Mouse (Mus musculus) stomach, embryonic 15.5 days (tissue): ENCODE results near the gene Cdk14. TPM values are rescaled to one million over a fixed set of nuclear protein-coding genes. Genes with fewer than 3 reads are reported as not detected.

Source experiments
- ATAC-seq: fragments of 200-750 bp; cut with Nextera tagmentation; 2 replicates; pipeline ENCODE4 v1.8.0; 2017; ENCODE audit warnings: low read depth, moderate number of reproducible peaks, moderate TSS enrichment; ENCODE audit not compliant: insufficient read depth, low FRiP score
- H3K27ac ChIP-seq: fragments of 300-500 bp; sonication (generic); 2 replicates; pipeline ENCODE4 v1.5.1; 2015; ENCODE audit warnings: mild to moderate bottlenecking, inconsistent platforms
- H3K27me3 ChIP-seq: fragments of 300-500 bp; sonication (generic); replicated peaks from 2 replicates; pipeline ENCODE4 v1.6.1; 2015; ENCODE audit warnings: inconsistent platforms
- H3K36me3 ChIP-seq: fragments of 300-500 bp; sonication (generic); 2 replicates; pipeline ENCODE4 v1.6.1; 2015; ENCODE audit warnings: inconsistent platforms
- H3K4me1 ChIP-seq: fragments of 300-500 bp; sonication (generic); 2 replicates; pipeline ENCODE4 v1.6.1; 2015; ENCODE audit warnings: inconsistent platforms
- H3K4me2 ChIP-seq: fragments of 300-500 bp; sonication (generic); 2 replicates; pipeline ENCODE4 v1.6.1; 2015; ENCODE audit warnings: mild to moderate bottlenecking, inconsistent platforms
- H3K4me3 ChIP-seq: fragments of 300-500 bp; sonication (generic); replicated peaks from 2 replicates; pipeline ENCODE4 v1.5.1; 2015; ENCODE audit warnings: inconsistent platforms
- H3K9ac ChIP-seq: fragments of 300-500 bp; sonication (generic); 2 replicates; pipeline ENCODE4 v1.6.1; 2015; ENCODE audit warnings: inconsistent platforms
- H3K9me3 ChIP-seq: fragments of 300-500 bp; sonication (generic); 2 replicates; pipeline ENCODE4 v1.6.1; 2016; ENCODE audit warnings: inconsistent platforms
- WGBS: fragments of 180-500 bp; shearing (Covaris S2); methylation state at CpG from one replicate; pipeline ENCODE4 v1.1.7; 2015; 5-methylcytosine and 5-hydroxymethylcytosine counted together
- polyA plus RNA-seq: library from polyadenylated mRNA; unstranded; fragments of >200 nt; fragmentation: Nextera tagmentation; extraction: Ambion mirVana; gene quantifications from 2 replicates; pipeline ENCODE4 v1.2.1, GENCODE M21; 2015

The Cdk14 gene
- polyA plus RNA-seq, 1 experiment from 2014 or later, result 18.1 TPM

GRCm38 (mm10) chr5:5109017-5109416, 311.1 kb downstream of the Cdk14 start:
- 87% methylated on average over 3 of the region's 3 CpGs for WGBS
- no peak overlapping the region for H3K27ac ChIP-seq

GRCm38 (mm10) chr5:5096248-5096915, 323.7 kb downstream of the Cdk14 start:
- H3K9me3 ChIP-seq, result no peaks in the 10 kb centered on the region
- no peak overlapping the region for H3K4me2 ChIP-seq
- no peaks in the 10 kb centered on the region for H3K36me3 ChIP-seq
- H3K27ac ChIP-seq, result no peak overlapping the region
- H3K4me3 ChIP-seq, result no peak overlapping the region
- ATAC-seq, result no peak
- H3K4me1 ChIP-seq, result no peaks in the 10 kb centered on the region
- no peaks in the 10 kb centered on the region for H3K27me3 ChIP-seq
- H3K9ac ChIP-seq, result no peak overlapping the region
- WGBS, result 68% methylated on average over 3 of the region's 3 CpGs

More at GRCm38 (mm10) chr5:5109017-5109416, 311.1 kb downstream of the Cdk14 start:
- H3K9ac ChIP-seq, result no peak overlapping the region
- no peak overlapping the region for H3K4me3 ChIP-seq
- H3K4me2 ChIP-seq, result no peak overlapping the region
- ATAC-seq, result no peak
- no peaks in the 10 kb centered on the region for H3K27me3 ChIP-seq
- H3K9me3 ChIP-seq, result no peaks in the 10 kb centered on the region
- no peaks in the 10 kb centered on the region for H3K36me3 ChIP-seq
- no peaks in the 10 kb centered on the region for H3K4me1 ChIP-seq

GRCm38 (mm10) chr5:5092736-5093135, 327.4 kb downstream of the Cdk14 start:
- no peaks in the 10 kb centered on the region for H3K36me3 ChIP-seq
- H3K27ac ChIP-seq, result no peak overlapping the region
- no peaks in the 10 kb centered on the region for H3K4me1 ChIP-seq
- H3K4me2 ChIP-seq, result no peak overlapping the region
- H3K9me3 ChIP-seq, result no peaks in the 10 kb centered on the region
- H3K4me3 ChIP-seq, result no peak overlapping the region
- H3K9ac ChIP-seq, result no peak overlapping the region
- no peaks in the 10 kb centered on the region for H3K27me3 ChIP-seq
- no peak for ATAC-seq
- WGBS, result 90% methylated on average over 7 of the region's 7 CpGs

- Histone ChIP-seq H3K9ac (no peak overlapping the region), H3K9me3 (no peaks in the 10 kb centered on the region), H3K4me3 (no peak overlapping the region), H3K4me1 (no peaks in the 10 kb centered on the region), H3K36me3 (no peaks in the 10 kb centered on the region), H3K27me3 (no peaks in the 10 kb centered on the region), H3K4me2 (no peak overlapping the region), H3K27ac (no peak overlapping the region)
- 59% methylated on average over 1 of the region's 1 CpGs for WGBS
- no peak for ATAC-seq
Observed at GRCm38 (mm10) chr5:5071526-5071925, 348.6 kb downstream of the Cdk14 start.

- Histone ChIP-seq H3K9me3 (no peaks in the 10 kb centered on the region), H3K4me2 (no peak overlapping the region), H3K4me3 (no peak overlapping the region), H3K27me3 (no peaks in the 10 kb centered on the region), H3K9ac (no peak overlapping the region), H3K4me1 (no peaks in the 10 kb centered on the region), H3K27ac (no peak overlapping the region), H3K36me3 (no peaks in the 10 kb centered on the region)
- ATAC-seq, result no peak
- 83% methylated on average over 3 of the region's 3 CpGs for WGBS
Observed at GRCm38 (mm10) chr5:5064686-5065085, 355.4 kb downstream of the Cdk14 start.

GRCm38 (mm10) chr5:5056102-5056883, 363.8 kb downstream of the Cdk14 start:
- H3K4me1 ChIP-seq, result no peaks in the 10 kb centered on the region
- H3K4me3 ChIP-seq, result no peak overlapping the region
- H3K36me3 ChIP-seq, result no peaks in the 10 kb centered on the region
- no peaks in the 10 kb centered on the region for H3K9me3 ChIP-seq
- ATAC-seq, result no peak
- 61% methylated on average over 4 of the region's 4 CpGs for WGBS
- no peak overlapping the region for H3K9ac ChIP-seq
- H3K27ac ChIP-seq, result no peak overlapping the region
- no peaks in the 10 kb centered on the region for H3K27me3 ChIP-seq
- no peak overlapping the region for H3K4me2 ChIP-seq

GRCm38 (mm10) chr5:5055494-5055893, 364.6 kb downstream of the Cdk14 start:
- H3K4me1 ChIP-seq, result no peaks in the 10 kb centered on the region
- 29% methylated on average over 1 of the region's 1 CpGs for WGBS
- no peaks in the 10 kb centered on the region for H3K36me3 ChIP-seq
- H3K4me2 ChIP-seq, result no peak overlapping the region
- no peak overlapping the region for H3K27ac ChIP-seq
- no peak overlapping the region for H3K4me3 ChIP-seq
- H3K9me3 ChIP-seq, result no peaks in the 10 kb centered on the region
- H3K27me3 ChIP-seq, result no peaks in the 10 kb centered on the region
- no peak overlapping the region for H3K9ac ChIP-seq
- no peak for ATAC-seq

GRCm38 (mm10) chr5:5054270-5054669, 365.8 kb downstream of the Cdk14 start:
- Histone ChIP-seq H3K27ac (no peak overlapping the region), H3K27me3 (no peaks in the 10 kb centered on the region), H3K36me3 (no peaks in the 10 kb centered on the region), H3K4me3 (no peak overlapping the region), H3K4me2 (no peak overlapping the region), H3K9me3 (no peaks in the 10 kb centered on the region), H3K4me1 (no peaks in the 10 kb centered on the region), H3K9ac (no peak overlapping the region)
- no peak for ATAC-seq
- 51% methylated on average over 1 of the region's 1 CpGs for WGBS

- no peaks in the 10 kb centered on the region for H3K9me3 ChIP-seq
- no peaks in the 10 kb centered on the region for H3K4me1 ChIP-seq
- WGBS, result 76% methylated on average over 5 of the region's 5 CpGs
- H3K27me3 ChIP-seq, result no peaks in the 10 kb centered on the region
- no peak overlapping the region for H3K27ac ChIP-seq
- H3K4me2 ChIP-seq, result no peak overlapping the region
- ATAC-seq, result no peak
- H3K4me3 ChIP-seq, result no peak overlapping the region
- no peak overlapping the region for H3K9ac ChIP-seq
- no peaks in the 10 kb centered on the region for H3K36me3 ChIP-seq
Observed at GRCm38 (mm10) chr5:5044326-5044725, 375.8 kb downstream of the Cdk14 start.

GRCm38 (mm10) chr5:5042735-5043134, 377.4 kb downstream of the Cdk14 start:
- Histone ChIP-seq H3K9ac (no peak overlapping the region), H3K36me3 (no peaks in the 10 kb centered on the region), H3K4me1 (no peaks in the 10 kb centered on the region), H3K27me3 (no peaks in the 10 kb centered on the region), H3K27ac (no peak overlapping the region), H3K4me2 (no peak overlapping the region), H3K9me3 (no peaks in the 10 kb centered on the region), H3K4me3 (no peak overlapping the region)
- ATAC-seq, result no peak
- WGBS, result 68% methylated on average over 1 of the region's 1 CpGs

- H3K4me2 ChIP-seq, result no peak overlapping the region
- H3K9me3 ChIP-seq, result no peaks in the 10 kb centered on the region
- H3K9ac ChIP-seq, result no peak overlapping the region
- H3K4me1 ChIP-seq, result no peaks in the 10 kb centered on the region
- H3K27me3 ChIP-seq, result no peaks in the 10 kb centered on the region
- ATAC-seq, result no peak
- H3K36me3 ChIP-seq, result no peaks in the 10 kb centered on the region
- no peak overlapping the region for H3K27ac ChIP-seq
- WGBS, result 71% methylated on average over 4 of the region's 4 CpGs
- no peak overlapping the region for H3K4me3 ChIP-seq
Observed at GRCm38 (mm10) chr5:5041480-5041879, 378.6 kb downstream of the Cdk14 start.

- Histone ChIP-seq H3K4me3 (no peak overlapping the region), H3K36me3 (no peaks in the 10 kb centered on the region), H3K4me1 (no peaks in the 10 kb centered on the region), H3K9me3 (no peaks in the 10 kb centered on the region), H3K27me3 (no peaks in the 10 kb centered on the region), H3K4me2 (no peak overlapping the region), H3K9ac (no peak overlapping the region), H3K27ac (no peak overlapping the region)
- no peak for ATAC-seq
- 66% methylated on average over 4 of the region's 4 CpGs for WGBS
Observed at GRCm38 (mm10) chr5:5039700-5040284, 380.3 kb downstream of the Cdk14 start.
